Mouse (Mus musculus): ENCODE results near the gene Igsf9. TPM values are rescaled to one million over a fixed set of nuclear protein-coding genes. Genes with fewer than 3 reads are reported as not detected.
A peak's percentile ranks its signal among the peaks of the same experiment; 100 is the strongest.

Igsf9 gene
- polyA plus RNA-seq, 1 experiment from 2014 or later: 94.4 TPM

DNA sequence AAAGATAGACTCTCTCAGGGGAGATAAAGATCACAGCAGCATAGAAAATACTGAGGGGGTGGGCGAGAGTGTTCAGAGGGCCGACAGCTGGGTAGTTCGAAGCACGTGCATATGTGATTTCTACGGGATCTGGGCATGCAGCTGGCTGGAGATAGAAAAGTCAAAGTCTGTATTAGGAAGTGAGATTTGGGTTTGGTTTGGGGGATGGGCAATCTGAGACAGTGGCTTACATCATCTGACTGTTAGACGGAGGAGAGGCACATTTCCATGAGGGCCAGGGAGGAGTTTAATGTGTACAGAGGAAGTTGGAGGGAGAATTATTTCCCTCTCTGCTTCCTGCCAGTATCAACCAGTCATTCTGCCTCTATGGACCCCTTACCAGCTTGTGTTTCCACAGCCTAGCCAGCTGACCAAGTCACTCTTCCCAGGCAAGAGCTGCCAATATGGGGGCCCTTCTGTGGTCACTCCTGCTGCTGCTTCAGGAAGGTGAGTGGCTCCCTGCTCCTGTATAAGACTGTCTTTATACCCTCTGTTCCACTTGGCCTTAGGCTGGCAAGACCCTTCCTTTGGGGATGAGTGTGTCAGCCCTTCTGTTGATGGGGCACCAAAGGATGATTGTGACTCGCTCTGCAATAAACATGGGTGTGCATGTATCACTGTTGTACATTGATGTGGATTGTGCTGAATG lies 6.4 kb upstream of the Igsf9 start, which contains the start of gene Slamf9:
Slamf9 (plus strand) TSS at position 305 of the 688 bp plus-strand sequence.
- Histone ChIP-seq H3K27ac (ENCODE audit: low read depth, low read length) (no peak within 1 kb of the TSS), H3K9ac (ENCODE audit: low read length) (no peak within 1 kb of the TSS), H3K4me2 (ENCODE audit: low read depth, low read length, severe bottlenecking) (no peak within 1 kb of the TSS), H3K27me3 (ENCODE audit: control insufficient read depth, insufficient read depth, low read length) (no peaks in the 10 kb centered on the region), H3K36me3 (ENCODE audit: control insufficient read depth, insufficient read depth, low read length) (no peaks in the 10 kb centered on the region), H3K4me3 (ENCODE audit: low read depth, low read length) (no peak within 1 kb of the TSS), H3K4me1 (replicated peaks; ENCODE audit: control insufficient read depth, insufficient read depth, low read length) (no peaks in the 10 kb centered on the region), H3K9me3 (ENCODE audit: control insufficient read depth, low read length) (no peaks in the 10 kb centered on the region)
- WGBS: 87% methylated on average over 7 of the region's 7 CpGs
- DNase-seq (ENCODE audit: low spot score): no peak
- no peak for ATAC-seq (replicated peaks; ENCODE audit: low FRiP score)

DNA sequence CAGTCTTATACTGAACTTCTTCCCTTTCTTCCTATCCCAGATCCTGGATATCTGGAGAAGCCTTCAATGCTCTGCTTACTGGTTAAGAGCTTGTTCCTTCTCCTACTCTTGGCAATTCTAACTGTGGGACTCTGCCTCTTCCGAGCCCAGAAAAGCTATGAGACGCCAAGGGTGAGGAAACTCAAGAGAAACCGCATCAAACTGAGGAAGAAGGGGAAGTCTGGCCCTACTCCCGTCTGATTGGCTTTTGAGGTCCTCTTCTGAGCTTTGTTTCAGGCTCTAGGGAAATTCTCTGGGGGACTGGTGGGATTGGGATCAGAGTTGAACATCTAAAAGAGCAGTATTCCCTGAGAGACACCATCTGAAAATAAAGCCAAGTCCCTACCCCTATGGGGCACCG lies 3.6 kb upstream of the Igsf9 start:
- 72% methylated on average over 5 of the region's 5 CpGs for WGBS
- no peak for DNase-seq (ENCODE audit: low spot score)
- no peak for ATAC-seq (replicated peaks; ENCODE audit: low FRiP score)
- Histone ChIP-seq H3K4me1 (replicated peaks; ENCODE audit: control insufficient read depth, insufficient read depth, low read length) (0 out of 2 replicates have a peak, but pooled peaks cover 5% of the 10 kb centered on the region), H3K27me3 (ENCODE audit: control insufficient read depth, insufficient read depth, low read length) (no peaks in the 10 kb centered on the region), H3K9ac (ENCODE audit: low read length) (no peak overlapping the region), H3K4me3 (ENCODE audit: low read depth, low read length) (no peak overlapping the region), H3K36me3 (ENCODE audit: control insufficient read depth, insufficient read depth, low read length) (no peaks in the 10 kb centered on the region), H3K4me2 (ENCODE audit: low read depth, low read length, severe bottlenecking) (no peak overlapping the region), H3K27ac (ENCODE audit: low read depth, low read length) (no peak overlapping the region), H3K9me3 (ENCODE audit: control insufficient read depth, low read length) (no peaks in the 10 kb centered on the region)

GRCm38 (mm10) chr1:172480376-172480775 lies 1.2 kb upstream of the Igsf9 start:
- 94% methylated on average over 4 of the region's 4 CpGs for WGBS

DNA sequence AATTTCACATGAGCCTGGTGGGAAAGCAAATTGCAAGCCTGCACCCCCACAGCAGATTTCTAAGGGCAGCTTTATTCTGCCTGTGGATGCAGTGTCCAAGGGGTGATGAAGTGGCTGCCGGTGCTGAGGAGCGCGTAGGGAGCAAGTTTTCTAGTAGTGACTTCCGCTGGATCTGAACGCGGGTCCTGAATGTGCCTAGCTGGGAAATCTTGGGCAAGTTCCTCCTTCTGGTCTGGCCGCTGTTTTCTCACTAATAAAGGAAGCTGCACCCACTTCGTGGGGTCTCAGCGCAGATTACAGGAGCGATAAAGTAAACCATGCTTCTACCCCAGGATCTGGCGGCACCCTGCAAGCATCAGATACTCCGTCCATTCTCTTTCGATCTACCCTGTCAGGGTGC lies 477 bp upstream of the Igsf9 start:
- Histone ChIP-seq H3K4me1 (replicated peaks; ENCODE audit: control insufficient read depth, insufficient read depth, low read length) (peaks cover 34% of the 10 kb centered on the region), H3K27ac (ENCODE audit: low read depth, low read length) (no peak overlapping the region), H3K4me2 (ENCODE audit: low read depth, low read length, severe bottlenecking) (peak overlapping the region; percentile 53), H3K9me3 (ENCODE audit: control insufficient read depth, low read length) (no peaks in the 10 kb centered on the region), H3K4me3 (ENCODE audit: low read depth, low read length) (peak overlapping the region; percentile 60), H3K36me3 (ENCODE audit: control insufficient read depth, insufficient read depth, low read length) (no peaks in the 10 kb centered on the region), H3K9ac (ENCODE audit: low read length) (peak overlapping the region; percentile 55), H3K27me3 (ENCODE audit: control insufficient read depth, insufficient read depth, low read length) (no peaks in the 10 kb centered on the region)
- DNase-seq (ENCODE audit: low spot score) (no peak), ATAC-seq (replicated peaks; ENCODE audit: low FRiP score) (no peak)
- 22% methylated on average over 13 of the region's 13 CpGs for WGBS

More at GRCm38 (mm10) chr1:172480376-172480775, 1.2 kb upstream of the Igsf9 start:
- Histone ChIP-seq H3K27me3 (ENCODE audit: control insufficient read depth, insufficient read depth, low read length) (no peaks in the 10 kb centered on the region), H3K9me3 (ENCODE audit: control insufficient read depth, low read length) (no peaks in the 10 kb centered on the region), H3K36me3 (ENCODE audit: control insufficient read depth, insufficient read depth, low read length) (no peaks in the 10 kb centered on the region), H3K27ac (ENCODE audit: low read depth, low read length) (no peak overlapping the region), H3K4me3 (ENCODE audit: low read depth, low read length) (no peak overlapping the region), H3K4me2 (ENCODE audit: low read depth, low read length, severe bottlenecking) (no peak overlapping the region), H3K4me1 (replicated peaks; ENCODE audit: control insufficient read depth, insufficient read depth, low read length) (peaks cover 26% of the 10 kb centered on the region), H3K9ac (ENCODE audit: low read length) (no peak overlapping the region)
- DNase-seq (ENCODE audit: low spot score): no peak
- ATAC-seq (replicated peaks; ENCODE audit: low FRiP score): no peak

DNA sequence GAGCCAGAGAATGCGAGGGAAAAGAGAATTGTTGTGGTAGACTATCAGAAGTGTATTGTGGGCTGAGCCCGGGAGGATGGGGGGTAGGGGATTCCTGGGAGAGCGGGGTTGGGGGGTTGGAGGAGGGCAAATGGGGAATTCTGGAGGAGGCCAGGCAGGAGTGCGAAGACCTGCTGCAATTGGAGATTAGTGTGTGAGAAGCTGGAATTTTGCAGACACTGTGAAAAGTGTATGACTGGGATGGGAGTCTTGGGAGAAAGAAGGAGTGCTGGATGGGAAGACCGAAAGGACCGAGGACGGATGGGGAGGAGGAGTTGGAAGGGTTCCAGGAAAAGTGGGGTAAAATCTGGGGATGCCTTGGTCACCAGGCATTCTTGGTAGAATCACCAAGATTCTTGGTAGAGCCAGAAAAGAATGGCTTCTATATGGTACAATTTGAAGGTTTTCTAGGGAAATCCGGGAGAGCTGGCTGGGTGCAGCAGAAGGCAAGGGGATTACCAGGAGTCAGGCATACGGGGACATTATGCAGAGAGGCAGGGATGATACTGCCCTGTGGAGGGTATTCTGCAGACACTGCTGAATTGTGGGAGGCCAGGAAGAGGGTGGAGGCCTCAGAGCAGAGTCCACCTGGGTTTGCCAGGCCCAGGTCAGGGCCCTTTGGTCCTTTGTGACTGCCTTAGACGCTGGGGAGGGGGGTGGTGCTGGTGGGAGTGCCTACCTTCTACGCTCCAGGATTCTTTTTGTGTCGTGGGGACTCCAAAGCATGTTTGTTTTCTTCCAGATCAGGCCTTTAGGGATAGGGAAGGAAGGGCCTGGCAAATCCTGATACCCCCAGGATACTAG lies 1.2 kb downstream of the Igsf9 start:
- WGBS: under 1% methylated on average over 12 of the region's 12 CpGs
- H3K27me3 ChIP-seq (ENCODE audit: control insufficient read depth, insufficient read depth, low read length): no peaks in the 10 kb centered on the region
- no peak overlapping the region; the same call in 1 of the 2 replicates for H3K27ac ChIP-seq (ENCODE audit: low read depth, low read length)
- peaks cover 45% of the 10 kb centered on the region for H3K4me1 ChIP-seq (replicated peaks; ENCODE audit: control insufficient read depth, insufficient read depth, low read length)
- DNase-seq (ENCODE audit: low spot score) (no peak), ATAC-seq (replicated peaks; ENCODE audit: low FRiP score) (peak; percentile 3; the same call in 1 of the 2 replicates)
- peak overlapping the region; percentile 75 for H3K9ac ChIP-seq (ENCODE audit: low read length)
- peak overlapping the region; percentile 60 for H3K4me3 ChIP-seq (ENCODE audit: low read depth, low read length)
- peak overlapping the region; percentile 53 for H3K4me2 ChIP-seq (ENCODE audit: low read depth, low read length, severe bottlenecking)
- no peaks in the 10 kb centered on the region for H3K9me3 ChIP-seq (ENCODE audit: control insufficient read depth, low read length)
- no peaks in the 10 kb centered on the region for H3K36me3 ChIP-seq (ENCODE audit: control insufficient read depth, insufficient read depth, low read length)

DNA sequence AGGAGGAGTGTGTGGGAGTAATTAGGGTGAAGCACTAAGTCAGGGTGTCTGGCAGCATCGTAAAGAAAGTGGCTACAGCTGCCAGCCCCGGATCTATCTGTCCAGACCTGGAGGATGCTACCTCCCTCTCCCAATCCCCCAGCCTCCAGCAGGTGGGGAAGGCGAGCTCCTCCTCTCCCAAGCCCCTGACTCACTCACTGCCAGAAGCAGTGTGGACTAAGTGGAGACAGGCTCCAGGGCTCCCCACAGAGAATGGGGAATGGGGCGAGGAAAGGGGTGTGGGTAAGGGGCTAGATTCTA lies 1.7 kb downstream of the Igsf9 start:
- Histone ChIP-seq H3K4me1 (replicated peaks; ENCODE audit: control insufficient read depth, insufficient read depth, low read length) (peaks cover 47% of the 10 kb centered on the region), H3K9ac (ENCODE audit: low read length) (peak overlapping the region; percentile 75), H3K27ac (ENCODE audit: low read depth, low read length) (no peak overlapping the region; the same call in 1 of the 2 replicates), H3K9me3 (ENCODE audit: control insufficient read depth, low read length) (no peaks in the 10 kb centered on the region), H3K4me3 (ENCODE audit: low read depth, low read length) (peak overlapping the region; percentile 60), H3K4me2 (ENCODE audit: low read depth, low read length, severe bottlenecking) (peak overlapping the region; percentile 53), H3K36me3 (ENCODE audit: control insufficient read depth, insufficient read depth, low read length) (no peaks in the 10 kb centered on the region), H3K27me3 (ENCODE audit: control insufficient read depth, insufficient read depth, low read length) (no peaks in the 10 kb centered on the region)
- 10% methylated on average over 4 of the region's 4 CpGs for WGBS
- ATAC-seq (replicated peaks; ENCODE audit: low FRiP score) (no peak), DNase-seq (ENCODE audit: low spot score) (no peak)

- H3K9me3 ChIP-seq (ENCODE audit: control insufficient read depth, low read length): no peaks in the 10 kb centered on the region
- WGBS: 42% methylated on average over 11 of the region's 11 CpGs
- no peaks in the 10 kb centered on the region; the same call in 1 of the 2 replicates for H3K36me3 ChIP-seq (ENCODE audit: control insufficient read depth, insufficient read depth, low read length)
- peak overlapping the region; percentile 60 for H3K4me3 ChIP-seq (ENCODE audit: low read depth, low read length)
- H3K4me1 ChIP-seq (replicated peaks; ENCODE audit: control insufficient read depth, insufficient read depth, low read length): peaks cover 47% of the 10 kb centered on the region
- peak overlapping the region; percentile 75 for H3K9ac ChIP-seq (ENCODE audit: low read length)
- DNase-seq (ENCODE audit: low spot score) (no peak), ATAC-seq (replicated peaks; ENCODE audit: low FRiP score) (no peak)
- H3K4me2 ChIP-seq (ENCODE audit: low read depth, low read length, severe bottlenecking): peak overlapping the region; percentile 53
- no peak overlapping the region for H3K27ac ChIP-seq (ENCODE audit: low read depth, low read length)
- H3K27me3 ChIP-seq (ENCODE audit: control insufficient read depth, insufficient read depth, low read length): no peaks in the 10 kb centered on the region
These were observed 2.6 kb downstream of the Igsf9 start for GRCm38 (mm10) chr1:172484236-172484635.

DNA sequence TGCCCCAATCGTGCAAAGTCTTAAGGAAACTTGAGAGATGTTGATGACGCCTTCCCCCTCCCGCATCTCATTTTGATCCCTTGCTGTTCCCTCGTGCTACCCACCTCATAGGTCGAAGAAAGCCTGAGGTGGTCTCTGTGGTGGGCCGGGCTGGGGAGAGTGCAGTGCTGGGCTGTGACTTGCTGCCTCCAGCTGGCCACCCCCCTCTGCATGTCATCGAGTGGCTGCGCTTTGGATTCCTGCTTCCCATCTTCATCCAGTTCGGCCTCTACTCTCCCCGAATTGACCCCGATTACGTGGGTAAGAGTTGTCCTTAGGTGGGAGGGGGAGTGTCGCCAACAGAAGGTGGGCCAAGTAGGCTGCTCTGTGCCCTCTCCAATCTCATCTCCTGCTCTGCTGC lies 3.1 kb downstream of the Igsf9 start:
- DNase-seq (ENCODE audit: low spot score): no peak
- H3K9me3 ChIP-seq (ENCODE audit: control insufficient read depth, low read length): no peaks in the 10 kb centered on the region
- WGBS: 53% methylated on average over 13 of the region's 13 CpGs
- peak overlapping the region; percentile 53 for H3K4me2 ChIP-seq (ENCODE audit: low read depth, low read length, severe bottlenecking)
- no peaks in the 10 kb centered on the region; the same call in 1 of the 2 replicates for H3K36me3 ChIP-seq (ENCODE audit: control insufficient read depth, insufficient read depth, low read length)
- peak overlapping the region; percentile 60 for H3K4me3 ChIP-seq (ENCODE audit: low read depth, low read length)
- ATAC-seq (replicated peaks; ENCODE audit: low FRiP score): no peak
- H3K9ac ChIP-seq (ENCODE audit: low read length): peak overlapping the region; percentile 75
- peaks cover 47% of the 10 kb centered on the region for H3K4me1 ChIP-seq (replicated peaks; ENCODE audit: control insufficient read depth, insufficient read depth, low read length)
- H3K27me3 ChIP-seq (ENCODE audit: control insufficient read depth, insufficient read depth, low read length): no peaks in the 10 kb centered on the region
- no peak overlapping the region for H3K27ac ChIP-seq (ENCODE audit: low read depth, low read length)
